Mouse (Mus musculus) forebrain, postnatal 0 days (tissue): ENCODE data around the gene Pxn. TPM values are rescaled to one million over a fixed set of nuclear protein-coding genes. Genes with fewer than 3 reads are reported as not detected.
A peak's percentile ranks its signal among the peaks of the same experiment; 100 is the strongest.

Source experiments
- ATAC-seq: fragments of 200-750 bp; cut with Nextera tagmentation; 2 replicates; pipeline ENCODE4 v1.8.0; 2017; ENCODE audit warnings: mild to moderate bottlenecking, moderate library complexity
- DNase-seq: peaks from one replicate; pipeline ENCODE4 v3.0.0-alpha.2; 2015
- H3K27ac ChIP-seq: fragments of 300-500 bp; sonication (generic); 2 replicates; pipeline ENCODE4 v1.5.1; 2014; ENCODE audit warnings: low read depth, mild to moderate bottlenecking, antibody characterized with exemption, low read length, moderate library complexity, mixed read lengths
- H3K27me3 ChIP-seq: fragments of 300-500 bp; sonication (generic); 2 replicates; pipeline ENCODE4 v1.6.1; 2014; ENCODE audit warnings: mild to moderate bottlenecking, low read length, mixed read lengths; ENCODE audit not compliant: insufficient read depth
- H3K36me3 ChIP-seq: fragments of 300-500 bp; sonication (generic); 2 replicates; pipeline ENCODE4 v1.6.1; 2014; ENCODE audit warnings: mild to moderate bottlenecking, moderate library complexity; ENCODE audit not compliant: insufficient read depth
- H3K4me1 ChIP-seq: fragments of 300-500 bp; sonication (generic); 2 replicates; pipeline ENCODE4 v1.6.1; 2014; ENCODE audit warnings: antibody characterized with exemption; ENCODE audit not compliant: insufficient read depth
- H3K4me2 ChIP-seq: fragments of 300-500 bp; sonication (generic); 2 replicates; pipeline ENCODE4 v1.6.1; 2014; ENCODE audit warnings: low read depth, mild to moderate bottlenecking, moderate library complexity
- H3K4me3 ChIP-seq: fragments of 300-500 bp; sonication (generic); 2 replicates; pipeline ENCODE4 v1.5.1; 2014; ENCODE audit warnings: low read depth, low read length, mixed read lengths
- H3K9ac ChIP-seq: fragments of 300-500 bp; sonication (generic); 2 replicates; pipeline ENCODE4 v1.6.1; 2014; ENCODE audit warnings: mild to moderate bottlenecking
- H3K9me3 ChIP-seq: fragments of 300-500 bp; sonication (generic); 2 replicates; pipeline ENCODE4 v1.6.1; 2016; ENCODE audit warnings: low read length
- CTCF ChIP-seq: sonication (generic); IDR thresholded peaks from 2 replicates; pipeline ENCODE4 v1.5.1; 2016; ENCODE audit warnings: antibody characterized with exemption, control low read depth, low read depth
- WGBS: fragments of 180-500 bp; shearing (Covaris S2); extraction: QIAGEN DNeasy Blood & Tissue Kit; methylation state at CpG from one replicate; pipeline ENCODE4 v1.1.7; 2014; 5-methylcytosine and 5-hydroxymethylcytosine counted together
- polyA plus RNA-seq: library from polyadenylated mRNA; unstranded; fragments of >200 nt; fragmentation: Nextera tagmentation; extraction: Ambion mirVana; gene quantifications from 2 replicates; pipeline ENCODE4 v1.2.1, GENCODE M21; 2015
- total RNA-seq: library from RNA; depleted of rRNA; stranded (reverse); fragments of >200 nt; gene quantifications from 2 replicates; pipeline ENCODE4 v1.2.3, GENCODE M21; 2014

Pxn gene
- total and polyA plus RNA-seq, 2 experiments from 2014 or later, result 14.8 to 29.8 TPM

DNA sequence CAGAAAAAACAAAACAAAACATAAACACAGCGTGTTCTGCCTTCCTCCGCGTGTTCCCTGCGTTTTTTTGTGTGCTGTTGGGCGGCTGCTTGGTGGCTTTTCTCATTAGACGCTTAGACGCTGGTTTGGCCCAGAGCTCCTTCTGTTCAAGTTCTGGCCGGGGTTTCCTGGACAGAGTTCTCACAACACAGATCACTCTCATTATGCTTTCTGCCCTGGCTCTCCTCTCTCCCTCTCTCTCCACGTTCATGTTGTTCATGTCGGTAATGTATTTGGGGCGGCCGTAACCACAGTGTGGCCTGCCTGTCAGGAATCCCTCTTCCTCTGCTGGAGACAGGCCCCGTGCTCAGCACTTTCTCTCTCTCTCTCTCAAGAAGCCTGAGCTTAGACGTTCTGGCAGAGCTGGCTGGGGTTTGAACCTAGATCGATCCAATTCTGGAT lies 2.9 kb downstream of the Pxn start:
- Histone ChIP-seq H3K9me3 (peaks cover 2% of the 10 kb centered on the region; the same call in 1 of the 2 replicates), H3K27ac (no peak overlapping the region; the same call in 1 of the 2 replicates), H3K36me3 (no peaks in the 10 kb centered on the region), H3K9ac (0 out of 2 replicates have a peak overlapping the region, but pooled peaks have one; percentile 39), H3K4me3 (no peak overlapping the region), H3K4me1 (peaks cover 28% of the 10 kb centered on the region), H3K4me2 (peak overlapping the region; percentile 81; the same call in 1 of the 2 replicates), H3K27me3 (no peaks in the 10 kb centered on the region)
- ATAC-seq (peak; percentile 16; the same call in 1 of the 2 replicates), DNase-seq (peak; percentile 48)
- 23% methylated on average over 15 of the region's 15 CpGs for WGBS
- no peak for TF ChIP-seq CTCF

DNA sequence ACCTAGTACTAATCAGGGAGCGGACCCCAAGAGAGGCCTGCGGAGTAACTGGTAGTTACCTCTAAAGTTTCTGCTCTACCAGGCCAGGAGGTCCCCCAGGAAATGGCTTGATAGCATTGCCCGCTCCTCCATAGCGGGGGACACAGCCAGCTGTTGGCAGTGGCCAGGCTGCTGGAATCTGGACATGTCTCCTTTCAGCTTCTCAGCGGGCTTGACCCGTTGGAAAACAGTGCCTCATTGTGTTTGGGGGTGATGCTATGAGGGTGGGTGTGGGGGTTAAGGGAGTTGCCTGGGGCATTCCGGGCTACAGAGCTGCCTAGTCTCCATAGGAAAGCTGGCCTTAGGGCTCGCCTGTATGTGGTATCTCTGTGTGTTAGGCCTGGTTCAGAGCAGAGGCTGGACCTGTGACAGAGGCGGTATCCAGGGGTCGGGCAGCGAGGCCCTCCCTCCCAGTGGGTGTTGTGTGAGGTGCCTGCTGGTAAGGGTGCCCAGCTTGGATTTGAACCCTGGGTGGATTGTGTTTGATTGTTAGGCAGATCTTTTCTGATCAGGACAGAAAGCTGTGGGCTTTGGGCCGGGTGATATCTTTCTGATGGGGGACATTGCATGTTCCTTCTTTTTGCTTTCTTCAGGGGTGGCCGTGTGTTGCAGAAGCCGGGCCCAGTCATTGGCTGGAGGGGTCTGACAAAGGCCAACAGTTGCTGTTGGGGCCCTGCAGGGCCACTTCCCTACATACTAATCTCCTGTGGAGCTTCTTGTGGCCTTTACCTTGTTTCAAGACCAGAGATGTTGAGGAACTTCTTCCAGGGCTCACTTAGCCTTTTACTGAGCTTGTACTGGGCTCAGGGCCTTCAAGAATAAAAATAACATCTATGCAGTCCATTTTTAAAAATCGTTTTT lies 3.6 kb downstream of the Pxn start:
- H3K27me3 ChIP-seq, result no peaks in the 10 kb centered on the region
- no peak overlapping the region for H3K4me3 ChIP-seq
- H3K4me1 ChIP-seq, result peaks cover 28% of the 10 kb centered on the region
- H3K9ac ChIP-seq, result 0 out of 2 replicates have a peak overlapping the region, but pooled peaks have one; percentile 39
- no peaks in the 10 kb centered on the region for H3K9me3 ChIP-seq
- no peak overlapping the region for H3K27ac ChIP-seq
- 56% methylated on average over 15 of the region's 15 CpGs for whole genome bisulfite sequencing
- H3K36me3 ChIP-seq, result no peaks in the 10 kb centered on the region
- TF ChIP-seq CTCF, result no peak
- H3K4me2 ChIP-seq, result peak overlapping the region; percentile 81; the same call in 1 of the 2 replicates
- DNase-seq, result no peak
- no peak for ATAC-seq

DNA sequence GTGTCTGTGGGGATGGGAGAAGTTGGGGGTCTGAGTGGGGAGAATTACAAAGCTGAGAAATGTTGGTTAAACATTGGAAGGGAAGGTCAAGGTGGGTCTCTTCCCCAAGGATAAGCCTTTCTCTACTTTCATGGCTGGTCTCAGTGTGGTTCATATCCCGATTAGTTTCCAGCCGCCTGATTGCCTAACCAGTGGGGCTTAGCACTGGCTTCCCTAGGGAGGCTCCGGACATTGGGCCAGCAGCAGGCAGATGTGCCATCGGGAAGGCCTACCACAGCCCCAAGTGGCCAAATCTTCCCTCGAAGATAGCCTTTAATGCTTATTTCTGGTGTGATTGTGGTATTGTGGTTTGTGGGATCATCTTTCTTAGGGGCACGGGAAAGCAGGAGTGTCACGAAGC lies 5.9 kb downstream of the Pxn start:
- ATAC-seq, result no peak
- Histone ChIP-seq H3K9me3 (no peaks in the 10 kb centered on the region), H3K4me3 (no peak overlapping the region)

DNA sequence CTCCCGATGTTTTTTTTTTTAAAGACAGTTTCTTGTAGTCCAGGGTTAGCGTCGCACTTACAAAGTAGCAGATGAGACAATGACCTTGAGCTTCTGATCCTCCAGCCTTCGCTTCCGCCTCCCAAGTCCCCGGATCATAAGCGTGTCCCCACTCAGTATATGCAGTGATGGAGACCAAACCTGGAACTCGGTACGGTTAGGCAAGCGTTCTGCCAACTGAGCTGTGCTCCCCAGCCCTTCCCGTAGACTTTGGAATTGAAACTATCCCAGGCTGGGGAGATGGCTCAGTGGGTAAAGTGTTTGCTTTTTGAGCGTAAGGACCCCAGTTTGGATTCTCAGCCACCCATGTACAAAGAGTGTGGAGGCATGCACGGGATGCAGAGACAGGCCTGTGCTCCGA lies 6.8 kb downstream of the Pxn start:
- Histone ChIP-seq H3K4me3 (no peak overlapping the region), H3K9me3 (no peaks in the 10 kb centered on the region), H3K4me2 (no peak overlapping the region), H3K9ac (no peak overlapping the region), H3K27ac (no peak overlapping the region), H3K4me1 (peaks cover 19% of the 10 kb centered on the region), H3K27me3 (no peaks in the 10 kb centered on the region), H3K36me3 (no peaks in the 10 kb centered on the region)
- 98% methylated on average over 14 of the region's 14 CpGs for WGBS
- DNase-seq (no peak), ATAC-seq (no peak)
- TF ChIP-seq CTCF, result no peak

More for the DNA sequence above, 5.9 kb downstream of the Pxn start:
- H3K4me1 ChIP-seq, result peaks cover 27% of the 10 kb centered on the region
- no peak for TF ChIP-seq CTCF
- H3K36me3 ChIP-seq, result no peaks in the 10 kb centered on the region
- no peak overlapping the region for H3K27ac ChIP-seq
- 90% methylated on average over 7 of the region's 7 CpGs for WGBS
- no peak overlapping the region for H3K9ac ChIP-seq
- H3K27me3 ChIP-seq, result no peaks in the 10 kb centered on the region
- no peak for DNase-seq
- H3K4me2 ChIP-seq, result no peak overlapping the region

DNA sequence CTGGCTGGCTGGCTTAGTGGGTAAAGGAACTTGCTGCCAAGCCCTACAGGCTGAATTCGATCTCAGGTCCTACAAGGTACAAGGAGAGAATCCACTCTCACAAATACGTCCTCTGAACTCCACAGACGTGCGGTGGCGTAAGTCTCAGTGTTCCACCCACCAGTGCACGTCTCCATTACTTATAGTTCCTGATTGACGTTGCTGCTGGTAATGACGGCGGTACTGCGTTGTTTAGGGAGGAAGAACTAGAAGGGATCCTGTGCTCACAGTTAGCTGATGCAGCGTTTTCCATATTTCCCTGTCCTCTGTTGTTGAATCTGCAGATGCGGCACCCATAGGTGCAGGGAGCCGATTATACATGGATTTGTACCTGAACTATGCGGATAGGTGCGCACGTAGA lies 7.2 kb downstream of the Pxn start:
- H3K4me2 ChIP-seq, result no peak overlapping the region
- H3K4me3 ChIP-seq, result no peak overlapping the region
- no peaks in the 10 kb centered on the region for H3K27me3 ChIP-seq
- H3K9ac ChIP-seq, result no peak overlapping the region
- ATAC-seq, result no peak
- no peak for TF ChIP-seq CTCF
- WGBS, result 95% methylated on average over 16 of the region's 16 CpGs
- H3K36me3 ChIP-seq, result no peaks in the 10 kb centered on the region
- peaks cover 14% of the 10 kb centered on the region for H3K4me1 ChIP-seq
- DNase-seq, result no peak
- no peaks in the 10 kb centered on the region for H3K9me3 ChIP-seq
- no peak overlapping the region for H3K27ac ChIP-seq

DNA sequence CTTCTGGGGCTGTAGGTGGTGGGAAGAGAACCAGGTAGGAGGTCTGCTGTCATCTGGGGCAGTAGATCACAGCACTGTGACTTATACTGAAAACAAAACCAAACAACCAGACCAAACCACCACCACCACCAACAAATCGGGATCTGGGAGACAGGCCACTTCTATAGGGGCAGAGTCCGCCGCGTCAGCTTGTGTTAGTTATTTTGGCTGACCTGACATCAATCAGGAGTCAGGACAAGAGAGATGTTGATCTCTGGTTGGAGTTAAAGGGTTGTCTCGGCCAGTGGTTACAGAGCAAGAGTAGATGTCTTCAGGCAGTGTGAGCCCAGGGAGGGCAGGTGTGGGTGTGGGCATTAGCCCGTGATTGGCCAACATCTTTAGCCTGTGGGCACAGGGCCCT lies 7.9 kb downstream of the Pxn start:
- ATAC-seq, result no peak

More for the DNA sequence above, 7.9 kb downstream of the Pxn start:
- no peak for TF ChIP-seq CTCF
- peaks cover 8% of the 10 kb centered on the region; the same call in 1 of the 2 replicates for H3K4me1 ChIP-seq
- no peak for DNase-seq
- H3K9me3 ChIP-seq, result no peaks in the 10 kb centered on the region
- WGBS, result 89% methylated on average over 6 of the region's 6 CpGs
- H3K4me2 ChIP-seq, result no peak overlapping the region
- no peaks in the 10 kb centered on the region for H3K27me3 ChIP-seq
- H3K9ac ChIP-seq, result no peak overlapping the region
- no peak overlapping the region for H3K27ac ChIP-seq
- H3K4me3 ChIP-seq, result no peak overlapping the region
- no peaks in the 10 kb centered on the region for H3K36me3 ChIP-seq
